Mouse (Mus musculus) spleen, adult 2 months (tissue): ENCODE results near the gene Nxf1.

Source experiments
- CTCF ChIP-seq: fragments of 200-500 bp; IDR thresholded peaks from 2 replicates; pipeline ENCODE4 v1.5.1; 2011; ENCODE audit warnings: mild to moderate bottlenecking, inconsistent platforms; ENCODE audit not compliant: insufficient read depth, insufficient read length, insufficient replicate concordance; ENCODE audit errors: extremely low read depth
- POLR2A ChIP-seq: fragments of 200-500 bp; IDR thresholded peaks from 2 replicates; pipeline ENCODE4 v1.6.1; 2011; ENCODE audit warnings: low read depth, low read length, inconsistent platforms

- TF ChIP-seq CTCF (no peak), POLR2A (no peak)
Observed at GRCm38 (mm10) chr19:8725081-8725613, 31.7 kb upstream of the Nxf1 start.
